Mouse (Mus musculus) layer of hippocampus, adult 8-10 months (tissue): ENCODE data around the gene Fhod1. TPM values are rescaled to one million over a fixed set of nuclear protein-coding genes. Genes with fewer than 3 reads are reported as not detected.
"Not testable (repeated sequence)": the region's sequence is repeated elsewhere in the genome, so short reads cannot be mapped to it uniquely, and the experiment has no call there.

Experiments
- DNase-seq, 2 experiments: peaks; one replicate each; pipeline ENCODE4 v3.0.0; 2022; ENCODE audit warnings: low spot score in 2 of 2
- total RNA-seq, 4 experiments: library from RNA; stranded (reverse); gene quantifications; 2 replicates each; pipeline ENCODE4 v1.2.4; 2022

Fhod1 gene
- total RNA-seq, 4 experiments from 2014 or later, result 2.4 to 6.3 (median 5.2) TPM

- DNase-seq, result peak; percentile 85 to 92
These were observed 50.1 kb downstream of the Fhod1 start, which contains the start of gene E2f4 for GRCm38 (mm10) chr8:105297511-105298192. Gene E2f4, plus strand, starts transcription at chr8:105297663.

- no peak for DNase-seq
These were observed 51.7 kb downstream of the Fhod1 start, which contains the start of gene Exoc3l for GRCm38 (mm10) chr8:105295895-105296573. Gene Exoc3l, minus strand, starts transcription at chr8:105296101.

- DNase-seq, result no peak
These were observed 52.5 kb downstream of the Fhod1 start for GRCm38 (mm10) chr8:105295256-105295655.

- no peak for DNase-seq
These were observed 53.0 kb downstream of the Fhod1 start for GRCm38 (mm10) chr8:105294776-105295175.

- no peak for DNase-seq
These were observed 54.3 kb downstream of the Fhod1 start for GRCm38 (mm10) chr8:105293405-105293804.

- no peak for DNase-seq
These were observed 55.3 kb downstream of the Fhod1 start for GRCm38 (mm10) chr8:105292471-105292870.

GRCm38 (mm10) chr8:105291802-105292201 is 56.0 kb downstream of the Fhod1 start:
- not testable (repeated sequence) for DNase-seq

GRCm38 (mm10) chr8:105291364-105291763 is 56.4 kb downstream of the Fhod1 start:
- not testable (repeated sequence) for DNase-seq

GRCm38 (mm10) chr8:105290554-105291314 is 57.0 kb downstream of the Fhod1 start:
- DNase-seq, result peak in 1 of 2 experiments; percentile 75

GRCm38 (mm10) chr8:105289805-105290460 is 57.8 kb downstream of the Fhod1 start, which contains the start of gene 4931428F04Rik:
Gene 4931428F04Rik, minus strand, starts transcription at chr8:105289864.
- no peak for DNase-seq

GRCm38 (mm10) chr8:105288958-105289732 is 58.6 kb downstream of the Fhod1 start:
- DNase-seq, result peak; percentile 92 to 95

- no peak for DNase-seq
These were observed 59.5 kb downstream of the Fhod1 start for GRCm38 (mm10) chr8:105288231-105288630.

GRCm38 (mm10) chr8:105286907-105287306 is 60.8 kb downstream of the Fhod1 start:
- peak in 1 of 2 experiments; percentile 9 for DNase-seq

- no peak for DNase-seq
These were observed 62.2 kb downstream of the Fhod1 start for GRCm38 (mm10) chr8:105285514-105285913.

GRCm38 (mm10) chr8:105283074-105283473 is 64.7 kb downstream of the Fhod1 start:
- no peak for DNase-seq

GRCm38 (mm10) chr8:105282239-105282638 is 65.5 kb downstream of the Fhod1 start:
- DNase-seq, result no peak

GRCm38 (mm10) chr8:105281821-105282220 is 65.9 kb downstream of the Fhod1 start:
- no peak for DNase-seq

- no peak for DNase-seq
These were observed 67.2 kb downstream of the Fhod1 start for GRCm38 (mm10) chr8:105280567-105280966.
